Mouse (Mus musculus): ENCODE results near the gene Otop1. TPM values are rescaled to one million over a fixed set of nuclear protein-coding genes. Genes with fewer than 3 reads are reported as not detected.
A peak's percentile ranks its signal among the peaks of the same experiment; 100 is the strongest.

The Otop1 gene
- total RNA-seq, 1 experiment = 1.5 TPM

GRCm38 (mm10) chr5:38277936-38278600 is 2.3 kb downstream of the Otop1 start:
- Histone ChIP-seq H3K9ac (ENCODE audit: insufficient read depth, low read depth, low read length, poor library complexity, severe bottlenecking) (no peak overlapping the region; the same call in 1 of the 2 replicates), H3K4me1 (ENCODE audit: control insufficient read depth in 2 of 2, insufficient read depth in 2 of 2, low read length in 2 of 2, poor library complexity in 1 of 2) (peaks cover 0 to 17% of the 10 kb centered on the region in 2 experiments; a peak in 3 of 4 replicates), H3K4me3 (ENCODE audit: insufficient read depth in 1 of 2, low read depth in 1 of 2, low read length in 2 of 2, poor library complexity in 1 of 2, severe bottlenecking in 1 of 2) (peak overlapping the region in 1 of 2 experiments; percentile 53; a peak in 2 of 4 replicates), H3K9me3 (ENCODE audit: control insufficient read depth, insufficient read depth, low read depth, low read length) (no peaks in the 10 kb centered on the region), H3K27ac (ENCODE audit: insufficient read depth, low read depth, low read length, poor library complexity, severe bottlenecking) (no peak overlapping the region), H3K36me3 (ENCODE audit: control insufficient read depth, insufficient read depth, low read length, poor library complexity, severe bottlenecking) (no peaks in the 10 kb centered on the region)
- in situ Hi-C loops (cut with MboI; ENCODE audit: low sequenced_read_pairs in 2 of 2, unreplicated experiment in 2 of 2) = loop anchor here in 1 of 2 experiments (10.0 kb wide), 1 partner anchor 463 kb away; no protein-coding TSS in a partner anchor
- TF ChIP-seq ZNF384 (IDR thresholded peaks at IDR 0.05; ENCODE audit: low read depth, low read length) (no peak), ZC3H11A (IDR thresholded peaks at IDR 0.05; ENCODE audit: borderline replicate concordance, low read depth, low read length) (no peak), HCFC1 (IDR thresholded peaks at IDR 0.05; ENCODE audit: borderline replicate concordance, insufficient read depth, low read length) (no peak), CHD2 (IDR thresholded peaks at IDR 0.05; ENCODE audit: low read depth, low read length) (no peak), MAFK (IDR thresholded peaks at IDR 0.05; ENCODE audit: insufficient read depth, low read depth, low read length) (no peak)
- no peak for DNase-seq (ENCODE audit: low read depth, low spot score)

GRCm38 (mm10) chr5:38280075-38280474 is 4.3 kb downstream of the Otop1 start:
- Histone ChIP-seq H3K27ac (ENCODE audit: insufficient read depth, low read depth, low read length, poor library complexity, severe bottlenecking) (no peak overlapping the region), H3K9ac (ENCODE audit: insufficient read depth, low read depth, low read length, poor library complexity, severe bottlenecking) (no peak overlapping the region), H3K36me3 (ENCODE audit: control insufficient read depth, insufficient read depth, low read length, poor library complexity, severe bottlenecking) (no peaks in the 10 kb centered on the region), H3K4me3 (ENCODE audit: insufficient read depth in 1 of 2, low read depth in 1 of 2, low read length in 2 of 2, poor library complexity in 1 of 2, severe bottlenecking in 1 of 2) (no peak overlapping the region), H3K4me1 (ENCODE audit: control insufficient read depth in 2 of 2, insufficient read depth in 2 of 2, low read length in 2 of 2, poor library complexity in 1 of 2) (peaks cover 0 to 17% of the 10 kb centered on the region in 2 experiments; a peak in 3 of 4 replicates), H3K9me3 (ENCODE audit: control insufficient read depth, insufficient read depth, low read depth, low read length) (no peaks in the 10 kb centered on the region)
- in situ Hi-C loops (cut with MboI; ENCODE audit: low sequenced_read_pairs in 2 of 2, unreplicated experiment in 2 of 2) = no loop called here
- TF ChIP-seq ZNF384 (IDR thresholded peaks at IDR 0.05; ENCODE audit: low read depth, low read length) (no peak), ZC3H11A (IDR thresholded peaks at IDR 0.05; ENCODE audit: borderline replicate concordance, low read depth, low read length) (no peak), MAFK (IDR thresholded peaks at IDR 0.05; ENCODE audit: insufficient read depth, low read depth, low read length) (no peak), CHD2 (IDR thresholded peaks at IDR 0.05; ENCODE audit: low read depth, low read length) (no peak), HCFC1 (IDR thresholded peaks at IDR 0.05; ENCODE audit: borderline replicate concordance, insufficient read depth, low read length) (no peak)
- DNase-seq (ENCODE audit: low read depth, low spot score) = no peak

GRCm38 (mm10) chr5:38285724-38286123 is 10.0 kb downstream of the Otop1 start:
- Histone ChIP-seq H3K4me3 (ENCODE audit: insufficient read depth in 1 of 2, low read depth in 1 of 2, low read length in 2 of 2, poor library complexity in 1 of 2, severe bottlenecking in 1 of 2) (no peak overlapping the region), H3K4me1 (ENCODE audit: control insufficient read depth in 2 of 2, insufficient read depth in 2 of 2, low read length in 2 of 2, poor library complexity in 1 of 2) (no peaks in the 10 kb centered on the region), H3K9ac (ENCODE audit: insufficient read depth, low read depth, low read length, poor library complexity, severe bottlenecking) (no peak overlapping the region), H3K9me3 (ENCODE audit: control insufficient read depth, insufficient read depth, low read depth, low read length) (no peaks in the 10 kb centered on the region), H3K27ac (ENCODE audit: insufficient read depth, low read depth, low read length, poor library complexity, severe bottlenecking) (no peak overlapping the region), H3K36me3 (ENCODE audit: control insufficient read depth, insufficient read depth, low read length, poor library complexity, severe bottlenecking) (no peaks in the 10 kb centered on the region)
- in situ Hi-C loops (cut with MboI; ENCODE audit: low sequenced_read_pairs in 2 of 2, unreplicated experiment in 2 of 2) = no loop called here
- no peak for DNase-seq (ENCODE audit: low read depth, low spot score)
- TF ChIP-seq MAFK (IDR thresholded peaks at IDR 0.05; ENCODE audit: insufficient read depth, low read depth, low read length) (no peak), ZC3H11A (IDR thresholded peaks at IDR 0.05; ENCODE audit: borderline replicate concordance, low read depth, low read length) (no peak), HCFC1 (IDR thresholded peaks at IDR 0.05; ENCODE audit: borderline replicate concordance, insufficient read depth, low read length) (no peak), ZNF384 (IDR thresholded peaks at IDR 0.05; ENCODE audit: low read depth, low read length) (no peak), CHD2 (IDR thresholded peaks at IDR 0.05; ENCODE audit: low read depth, low read length) (no peak)

GRCm38 (mm10) chr5:38288476-38288875 is 12.7 kb downstream of the Otop1 start:
- Histone ChIP-seq H3K27ac (ENCODE audit: insufficient read depth, low read depth, low read length, poor library complexity, severe bottlenecking) (no peak overlapping the region), H3K4me3 (ENCODE audit: insufficient read depth in 1 of 2, low read depth in 1 of 2, low read length in 2 of 2, poor library complexity in 1 of 2, severe bottlenecking in 1 of 2) (no peak overlapping the region), H3K9ac (ENCODE audit: insufficient read depth, low read depth, low read length, poor library complexity, severe bottlenecking) (no peak overlapping the region), H3K9me3 (ENCODE audit: control insufficient read depth, insufficient read depth, low read depth, low read length) (no peaks in the 10 kb centered on the region), H3K4me1 (ENCODE audit: control insufficient read depth in 2 of 2, insufficient read depth in 2 of 2, low read length in 2 of 2, poor library complexity in 1 of 2) (no peaks in the 10 kb centered on the region), H3K36me3 (ENCODE audit: control insufficient read depth, insufficient read depth, low read length, poor library complexity, severe bottlenecking) (no peaks in the 10 kb centered on the region)
- no peak for DNase-seq (ENCODE audit: low read depth, low spot score)
- no peak for TF ChIP-seq ZC3H11A (IDR thresholded peaks at IDR 0.05; ENCODE audit: borderline replicate concordance, low read depth, low read length)
- in situ Hi-C loops (cut with MboI; ENCODE audit: low sequenced_read_pairs in 2 of 2, unreplicated experiment in 2 of 2) = no loop called here
